11 mouse cellular contexts compared by ENCODE assay signal in the genomic region with DNA sequence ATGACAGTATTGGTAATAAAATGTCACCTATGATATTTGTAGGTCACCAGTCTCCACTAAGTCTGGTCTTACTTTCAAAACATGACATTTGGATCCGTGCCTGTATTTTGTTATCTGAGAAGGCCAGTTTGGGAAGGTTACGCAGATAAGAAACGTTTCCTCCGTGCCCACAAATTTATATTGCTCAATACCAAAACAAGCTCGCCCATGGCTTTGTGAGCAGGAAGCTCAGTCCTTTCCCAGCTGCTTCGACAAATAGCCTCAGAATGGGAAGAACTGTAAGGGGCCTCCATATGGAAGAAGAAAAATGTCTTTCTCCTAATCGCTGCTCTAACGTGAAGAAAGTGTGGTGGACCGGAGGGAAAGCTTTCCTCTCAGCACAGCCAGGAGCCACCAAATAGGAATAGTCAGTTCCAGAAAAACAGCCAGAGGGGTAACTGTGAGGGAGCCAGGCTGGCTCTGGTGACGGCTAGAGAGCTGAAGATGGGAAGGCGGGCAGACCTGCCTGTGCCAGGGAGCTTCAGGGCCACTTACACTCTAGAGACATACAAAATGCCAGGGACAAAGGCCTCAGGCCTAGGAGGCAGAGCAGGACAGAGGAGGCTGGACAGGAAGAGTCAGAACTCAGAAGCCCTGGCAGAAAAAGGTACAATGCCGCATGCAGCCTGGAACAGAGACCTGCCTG. TPM values are rescaled to one million over a fixed set of nuclear protein-coding genes. Genes with fewer than 3 reads are reported as not detected.
A peak's percentile ranks its signal among the peaks of the same experiment; 100 is the strongest.
DNase-seq lines count a peak whose midpoint lies in the region; ATAC-seq and TF ChIP-seq lines count a peak whose summit lies in the region.
"Had no signal": no experiment of that assay in that cellular context is flagged by ENCODE, and none has a peak within 500 bp of the region (broad histone marks: within the 10 kb centered on the region; RNA-seq: fewer than 3 reads in every experiment).

No protein-coding gene starts in this region.

- peaks cover 10% of the 10 kb centered on the region; the same call in 1 of the 2 replicates for H3K4me1 ChIP-seq in lung, embryonic 14.5 days (ENCODE audit: insufficient read depth)
- H3K4me1 ChIP-seq in lung, adult 2 months (ENCODE audit: control insufficient read depth, insufficient read depth, low read length) = peaks cover 15% of the 10 kb centered on the region
- no peaks in the 10 kb centered on the region for H3K4me1 ChIP-seq in forebrain, embryonic 16.5 days (replicated peaks; ENCODE audit: control insufficient read depth, insufficient read depth, low read length)

- no peak overlapping the region for H3K4me3 ChIP-seq in lung, embryonic 14.5 days (ENCODE audit: low read depth, low read length)
- H3K4me3 ChIP-seq in lung, adult 2 months (replicated peaks; ENCODE audit: extremely low read depth, low read depth, low read length) = no peak overlapping the region
- H3K4me3 ChIP-seq in forebrain, embryonic 16.5 days (replicated peaks; ENCODE audit: low read length) = no peak overlapping the region
- H3K4me3 ChIP-seq: forebrain, embryonic 13.5 days; neural tube, embryonic 12.5 days had no signal

- no peak overlapping the region for H3K4me2 ChIP-seq in lung, embryonic 14.5 days
- H3K4me2 ChIP-seq in forebrain, embryonic 16.5 days (ENCODE audit: low read length) = no peak overlapping the region
- H3K4me2 ChIP-seq: forebrain, embryonic 13.5 days; neural tube, embryonic 12.5 days had no signal

- WGBS in lung, embryonic 14.5 days = 43% methylated on average over 12 of the region's 12 CpGs
- 30% methylated on average over 12 of the region's 12 CpGs for WGBS in lung, adult 2 months
- 82% methylated on average over 12 of the region's 12 CpGs for WGBS in forebrain, embryonic 16.5 days

- no peak for ATAC-seq in lung, embryonic 14.5 days (ENCODE audit: insufficient read depth)
- ATAC-seq in erythroblast, adult 5-6 weeks (replicated peaks; ENCODE audit: low FRiP score, poor library complexity, severe bottlenecking) = peak; percentile 78
- peak; percentile 78 for ATAC-seq in megakaryocyte progenitor cell, adult 5-6 weeks (replicated peaks; ENCODE audit: poor library complexity)
- ATAC-seq in forebrain, embryonic 16.5 days = no peak
- ATAC-seq: forebrain, embryonic 13.5 days had no signal

- H3K9me3 ChIP-seq in lung, embryonic 14.5 days (ENCODE audit: low read depth, low read length) = no peaks in the 10 kb centered on the region
- H3K9me3 ChIP-seq in forebrain, embryonic 16.5 days (ENCODE audit: control insufficient read depth, low read length) = no peaks in the 10 kb centered on the region
- H3K9me3 ChIP-seq: forebrain, embryonic 13.5 days; neural tube, embryonic 12.5 days had no signal

- H3K36me3 ChIP-seq in lung, embryonic 14.5 days (ENCODE audit: insufficient read depth) = 0 out of 2 replicates have a peak, but pooled peaks cover 7% of the 10 kb centered on the region
- H3K36me3 ChIP-seq in forebrain, embryonic 16.5 days (ENCODE audit: control insufficient read depth, insufficient read depth) = no peaks in the 10 kb centered on the region
- H3K36me3 ChIP-seq: neural tube, embryonic 12.5 days had no signal

- peak overlapping the region; percentile 69 for H3K27ac ChIP-seq in lung, embryonic 14.5 days (ENCODE audit: low read depth)
- no peak overlapping the region for H3K27ac ChIP-seq in forebrain, embryonic 16.5 days (ENCODE audit: low read length)
- H3K27ac ChIP-seq: forebrain, embryonic 13.5 days; neural tube, embryonic 12.5 days had no signal

- no peak for TF ChIP-seq POLR2A in lung, adult 2 months (IDR thresholded peaks at IDR 0.05; ENCODE audit: borderline replicate concordance, extremely low read depth, low read depth, low read length)

- peak overlapping the region; percentile 3; the same call in 1 of the 2 replicates for H3K9ac ChIP-seq in lung, embryonic 14.5 days
- H3K9ac ChIP-seq in forebrain, embryonic 16.5 days (replicated peaks; ENCODE audit: low read depth, low read length) = no peak overlapping the region
- H3K9ac ChIP-seq: forebrain, embryonic 13.5 days; neural tube, embryonic 12.5 days had no signal

- no peaks in the 10 kb centered on the region for H3K27me3 ChIP-seq in lung, embryonic 14.5 days (ENCODE audit: insufficient read depth, low read length)
- H3K27me3 ChIP-seq in forebrain, embryonic 16.5 days (replicated peaks; ENCODE audit: control insufficient read depth, insufficient read depth, low read length) = no peaks in the 10 kb centered on the region
- H3K27me3 ChIP-seq: forebrain, embryonic 13.5 days; neural tube, embryonic 12.5 days had no signal

- DNase-seq in lung, embryonic 14.5 days = peak; percentile 53
- DNase-seq in lung, adult 2 months = no peak
- DNase-seq in adrenal gland, postnatal 14 days = peak; percentile 73
- no peak for DNase-seq in left cerebral cortex, adult 18-20 months (ENCODE audit: low spot score in 2 of 2)
- DNase-seq: cerebellum, adult 9-10 months; kidney, postnatal 4 days had no signal

- TF ChIP-seq CTCF in lung, embryonic 14.5 days (IDR thresholded peaks at IDR 0.05; ENCODE audit: low read depth) = no peak
- no peak for TF ChIP-seq CTCF in lung, adult 2 months (IDR thresholded peaks at IDR 0.05; ENCODE audit: insufficient read depth, low read length)

RNA-seq across cellular contexts. Expression of a gene that starts 24.4 kb away (rescaled TPM):
- polyA plus RNA-seq in lung, embryonic 14.5 days (2014; fragmentation: Nextera tagmentation; extraction: Ambion mirVana) = 15.6 and 16.6 TPM in 2 replicates
- polyA plus RNA-seq in lung, adult 2 months (2012; rRNA removed) = 10.3 and 13.3 TPM in 2 replicates
- total RNA-seq in adrenal gland, postnatal 14 days (2021) = 13.6 and 15.1 TPM in 2 replicates
- 1,003 and 1,359 TPM in 2 replicates for total RNA-seq in erythroblast, adult 5-6 weeks (2015; ENCODE audit: low replicate concordance)
- 527 and 596 TPM in 2 replicates for total RNA-seq in erythroblast, adult 5-6 weeks (2017; ENCODE audit: low replicate concordance)
- 0.22 and 2.2 TPM in 2 replicates for total RNA-seq in megakaryocyte progenitor cell, adult 5-6 weeks (2015)
- 0.74 and 0.79 TPM in 2 replicates for total RNA-seq in megakaryocyte progenitor cell, adult 5-6 weeks (2017)
- 1.8 and 3.2 TPM in 2 replicates for polyA plus RNA-seq in forebrain, embryonic 16.5 days (2015; fragmentation: Nextera tagmentation; extraction: Ambion mirVana)
- 1 to 10 TPM; 4.6 to 6.1 TPM for total RNA-seq in left cerebral cortex, adult 18-20 months (2021)

Comparison
In these comparisons a context has a peak if more than half of its experiments do, and no peak if none do; other contexts are left out.
1. DNase-seq: peak in lung, embryonic 14.5 days (single experiment) and adrenal gland, postnatal 14 days (single experiment); none in lung, adult 2 months (single experiment) and left cerebral cortex, adult 18-20 months (0 of 2).
2. ATAC-seq: peak in erythroblast, adult 5-6 weeks (single experiment) and megakaryocyte progenitor cell, adult 5-6 weeks (single experiment); none in lung, embryonic 14.5 days (single experiment) and forebrain, embryonic 16.5 days (single experiment).
3. RNA of a gene that starts 24.4 kb away (total RNA-seq): 527 to 1,359 TPM in erythroblast, adult 5-6 weeks; 13.6 to 15.1 TPM in adrenal gland, postnatal 14 days, 4.6 to 6.1 TPM in left cerebral cortex, adult 18-20 months and 0.22 to 2.2 TPM in megakaryocyte progenitor cell, adult 5-6 weeks; every median in the first group is over 10 times any median in the second.